Mouse (Mus musculus): ENCODE measurements around the gene Trim80.
"Not testable (repeated sequence)": the region's sequence is repeated elsewhere in the genome, so short reads cannot be mapped to it uniquely, and the experiment has no call there.

Trim80 gene

GRCm38 (mm10) chr11:115429307-115429706 is 11.0 kb upstream of the Trim80 start:
- DNase-seq: no peak

GRCm38 (mm10) chr11:115430561-115430960 is 9.8 kb upstream of the Trim80 start:
- no peak for DNase-seq

GRCm38 (mm10) chr11:115432814-115433213 is 7.5 kb upstream of the Trim80 start:
- DNase-seq: no peak

- DNase-seq: no peak
These were observed 7.0 kb upstream of the Trim80 start for GRCm38 (mm10) chr11:115433342-115433741.

- DNase-seq: no peak
These were observed 4.6 kb upstream of the Trim80 start for GRCm38 (mm10) chr11:115435596-115436337.

- no peak for DNase-seq
These were observed 2.7 kb upstream of the Trim80 start for GRCm38 (mm10) chr11:115437571-115438122.

GRCm38 (mm10) chr11:115439326-115439725 is 1.0 kb upstream of the Trim80 start:
- DNase-seq: no peak

GRCm38 (mm10) chr11:115441417-115441816 is 1.1 kb downstream of the Trim80 start:
- no peak for DNase-seq

- DNase-seq: no peak
These were observed 6.6 kb downstream of the Trim80 start for GRCm38 (mm10) chr11:115446906-115447305.

GRCm38 (mm10) chr11:115447321-115447885 is 7.1 kb downstream of the Trim80 start:
- no peak for DNase-seq

GRCm38 (mm10) chr11:115448075-115448474 is 7.7 kb downstream of the Trim80 start:
- DNase-seq: no peak

- DNase-seq: no peak
These were observed 8.7 kb downstream of the Trim80 start for GRCm38 (mm10) chr11:115448998-115449397.

GRCm38 (mm10) chr11:115450176-115450575 is 9.8 kb downstream of the Trim80 start:
- DNase-seq: no peak

GRCm38 (mm10) chr11:115451781-115452241 is 11.5 kb downstream of the Trim80 start:
- no peak for DNase-seq

- DNase-seq: no peak
These were observed 12.0 kb downstream of the Trim80 start for GRCm38 (mm10) chr11:115452281-115452860.

GRCm38 (mm10) chr11:115453306-115453705 is 13.0 kb downstream of the Trim80 start:
- DNase-seq: no peak

GRCm38 (mm10) chr11:115454822-115455221 is 14.5 kb downstream of the Trim80 start:
- DNase-seq: not testable (repeated sequence)

GRCm38 (mm10) chr11:115455619-115456018 is 15.3 kb downstream of the Trim80 start:
- no peak for DNase-seq

- DNase-seq: no peak
These were observed 15.8 kb downstream of the Trim80 start for GRCm38 (mm10) chr11:115456182-115456581.

GRCm38 (mm10) chr11:115457405-115457804 is 17.1 kb downstream of the Trim80 start:
- no peak for DNase-seq

- peak in 1 of 2 experiments; percentile 13 for DNase-seq
These were observed 20.6 kb downstream of the Trim80 start for GRCm38 (mm10) chr11:115460976-115461375.

GRCm38 (mm10) chr11:115461846-115462242 is 21.5 kb downstream of the Trim80 start:
- no peak for DNase-seq

GRCm38 (mm10) chr11:115462243-115462891 is 22.0 kb downstream of the Trim80 start, which contains the start of gene Slc16a5:
Gene Slc16a5, plus strand, starts transcription at chr11:115462474.
- DNase-seq: no peak

Measured in B cell, adult 2 months (primary cell).